Comparison of ENCODE assay signal across 18 mouse cellular contexts in genomic region chr17:50070822-50071601, GRCm38 (mm10).
DNase-seq lines count a peak whose midpoint lies in the region; ATAC-seq lines count a peak whose summit lies in the region.
"Had no signal": no experiment of that assay in that cellular context is flagged by ENCODE, and none has a peak within 500 bp of the region (broad histone marks: within the 10 kb centered on the region; RNA-seq: fewer than 3 reads in every experiment).

No protein-coding gene starts in this region.

- 68% methylated on average over 7 of the region's 7 CpGs for WGBS in heart, embryonic 10.5 days
- WGBS in liver, embryonic 11.5 days, result 48% methylated on average over 7 of the region's 7 CpGs

- no peaks in the 10 kb centered on the region for H3K9me3 ChIP-seq in heart, embryonic 10.5 days
- no peaks in the 10 kb centered on the region for H3K9me3 ChIP-seq in liver, embryonic 11.5 days (ENCODE audit: control insufficient read depth, low read length)
- H3K9me3 ChIP-seq: embryonic facial prominence, embryonic 13.5 days; heart, embryonic 15.5 days; hindbrain, embryonic 10.5 days; kidney, embryonic 15.5 days; limb, embryonic 10.5 days; megakaryocyte, embryonic 14.5 days; stomach, embryonic 15.5 days had no signal

- 0 out of 2 replicates have a peak overlapping the region, but pooled peaks have one; percentile 37 for H3K9ac ChIP-seq in liver, embryonic 11.5 days (ENCODE audit: low read depth, low read length)
- H3K9ac ChIP-seq: embryonic facial prominence, embryonic 13.5 days; heart, embryonic 15.5 days; kidney, embryonic 15.5 days; lung, embryonic 14.5 days; stomach, embryonic 15.5 days had no signal

- no peaks in the 10 kb centered on the region for H3K36me3 ChIP-seq in heart, embryonic 10.5 days
- no peaks in the 10 kb centered on the region for H3K36me3 ChIP-seq in liver, embryonic 11.5 days (ENCODE audit: control insufficient read depth, insufficient read depth, low read length)
- H3K36me3 ChIP-seq: embryonic facial prominence, embryonic 13.5 days; hindbrain, embryonic 10.5 days; kidney, embryonic 15.5 days; limb, embryonic 10.5 days; stomach, embryonic 15.5 days had no signal

- intact Hi-C loops in heart, postnatal 25 days (cut with DNase I), result no loop called here

- peak overlapping the region; percentile 59; the same call in 1 of the 2 replicates for H3K4me2 ChIP-seq in liver, embryonic 11.5 days
- H3K4me2 ChIP-seq: embryonic facial prominence, embryonic 13.5 days; lung, embryonic 14.5 days; stomach, embryonic 15.5 days had no signal

- DNase-seq in heart, embryonic 10.5 days (ENCODE audit: low spot score), result peak; percentile 52
- no peak for DNase-seq in heart, postnatal 25 days (ENCODE audit: low spot score)
- peak; percentile 44 for DNase-seq in c-Kit-positive CD71-positive TER-119-negative erythroid progenitor cells, embryonic 14.5 days (ENCODE audit: low read depth)
- no peak for DNase-seq in liver, embryonic 11.5 days (ENCODE audit: low spot score)
- no peak for DNase-seq in cerebellum, adult 9-10 months
- DNase-seq in lung, postnatal 36 days, result no peak
- DNase-seq in gastrocnemius, adult 18-20 months (ENCODE audit: low spot score), result no peak
- DNase-seq: cerebellum, adult 18-20 months had no signal

- no peaks in the 10 kb centered on the region for H3K27me3 ChIP-seq in heart, embryonic 10.5 days (ENCODE audit: insufficient read depth, poor library complexity, severe bottlenecking)
- no peaks in the 10 kb centered on the region for H3K27me3 ChIP-seq in liver, embryonic 11.5 days (replicated peaks; ENCODE audit: control insufficient read depth, insufficient read depth, low read length)
- H3K27me3 ChIP-seq: embryonic facial prominence, embryonic 13.5 days; heart, embryonic 15.5 days; kidney, embryonic 15.5 days; megakaryocyte, embryonic 14.5 days; stomach, embryonic 15.5 days had no signal

- peaks cover 10% of the 10 kb centered on the region for H3K4me1 ChIP-seq in heart, embryonic 10.5 days
- peaks cover 24% of the 10 kb centered on the region for H3K4me1 ChIP-seq in liver, embryonic 11.5 days (replicated peaks; ENCODE audit: control insufficient read depth, insufficient read depth, low read length)
- H3K4me1 ChIP-seq: stomach, embryonic 15.5 days had no signal

- ATAC-seq in liver, embryonic 11.5 days (replicated peaks; ENCODE audit: low FRiP score), result peak; percentile 82
- ATAC-seq in megakaryocyte, adult 5-6 weeks (ENCODE audit: poor library complexity, severe bottlenecking), result peak; percentile 27; the same call in 1 of the 2 replicates
- ATAC-seq: midbrain, embryonic 16.5 days had no signal

- H3K4me3 ChIP-seq in heart, embryonic 10.5 days, result no peak overlapping the region
- H3K4me3 ChIP-seq in liver, embryonic 11.5 days (ENCODE audit: low read depth, low read length), result no peak overlapping the region
- H3K4me3 ChIP-seq: embryonic facial prominence, embryonic 13.5 days; heart, embryonic 15.5 days; hindbrain, embryonic 10.5 days; kidney, embryonic 15.5 days; limb, embryonic 10.5 days; stomach, embryonic 15.5 days had no signal

- H3K27ac ChIP-seq in heart, embryonic 10.5 days, result no peak overlapping the region
- H3K27ac ChIP-seq in liver, embryonic 11.5 days (ENCODE audit: low read depth, low read length), result peak overlapping the region; percentile 95
- H3K27ac ChIP-seq: embryonic facial prominence, embryonic 13.5 days; hindbrain, embryonic 10.5 days; kidney, embryonic 15.5 days; limb, embryonic 10.5 days; stomach, embryonic 15.5 days had no signal

Comparison
In these comparisons a context has a peak if more than half of its experiments do, and no peak if none do; other contexts are left out.
1. DNase-seq: peak in heart, embryonic 10.5 days (single experiment) and c-Kit-positive CD71-positive TER-119-negative erythroid progenitor cells, embryonic 14.5 days (single experiment); none in heart, postnatal 25 days (single experiment), liver, embryonic 11.5 days (single experiment), cerebellum, adult 9-10 months (single experiment), lung, postnatal 36 days (single experiment) and gastrocnemius, adult 18-20 months (single experiment).